Mouse (Mus musculus) lung, postnatal 14 days (tissue): Measurements from ENCODE around the gene Brinp1.

ENCODE experiments used
- DNase-seq: peaks from one replicate; pipeline ENCODE4 v3.0.0; 2021

Gene Brinp1

GRCm38 (mm10) chr4:68806502-68806901 lies 147.7 kb downstream of the Brinp1 start:
- no peak for DNase-seq

GRCm38 (mm10) chr4:68801923-68802855 lies 152.0 kb downstream of the Brinp1 start:
- no peak for DNase-seq

- no peak for DNase-seq
These were observed 164.2 kb downstream of the Brinp1 start for GRCm38 (mm10) chr4:68790003-68790402.

GRCm38 (mm10) chr4:68788477-68788999 lies 165.7 kb downstream of the Brinp1 start:
- DNase-seq: no peak

GRCm38 (mm10) chr4:68787642-68788041 lies 166.6 kb downstream of the Brinp1 start:
- no peak for DNase-seq

- no peak for DNase-seq
These were observed 185.9 kb downstream of the Brinp1 start for GRCm38 (mm10) chr4:68768256-68768655.

GRCm38 (mm10) chr4:68767393-68767792 lies 186.8 kb downstream of the Brinp1 start:
- no peak for DNase-seq

- no peak for DNase-seq
These were observed 188.2 kb downstream of the Brinp1 start for GRCm38 (mm10) chr4:68765772-68766573.

- no peak for DNase-seq
These were observed 189.3 kb downstream of the Brinp1 start for GRCm38 (mm10) chr4:68764937-68765336.

GRCm38 (mm10) chr4:68720983-68721382 lies 233.2 kb downstream of the Brinp1 start:
- DNase-seq: no peak
